Mouse (Mus musculus) heart, postnatal 36 days (tissue): ENCODE data around the gene Dab1. TPM values are rescaled to one million over a fixed set of nuclear protein-coding genes. Genes with fewer than 3 reads are reported as not detected.

ENCODE experiments used
- DNase-seq, 2 experiments: peaks; one replicate each; pipeline ENCODE4 v3.0.0; 2021 to 2022
- intact Hi-C: fragments of 180-260 bp; cut with DNase I; formaldehyde crosslinking; loops from one replicate; pipeline ENCODE4 v1.15.1; 2025
- total RNA-seq, 2 experiments: library from RNA; stranded (reverse); gene quantifications; 2 replicates each; pipeline ENCODE4 v1.2.3; 2021

The Dab1 gene
- total RNA-seq, 2 experiments from 2014 or later, result not detected

DNA sequence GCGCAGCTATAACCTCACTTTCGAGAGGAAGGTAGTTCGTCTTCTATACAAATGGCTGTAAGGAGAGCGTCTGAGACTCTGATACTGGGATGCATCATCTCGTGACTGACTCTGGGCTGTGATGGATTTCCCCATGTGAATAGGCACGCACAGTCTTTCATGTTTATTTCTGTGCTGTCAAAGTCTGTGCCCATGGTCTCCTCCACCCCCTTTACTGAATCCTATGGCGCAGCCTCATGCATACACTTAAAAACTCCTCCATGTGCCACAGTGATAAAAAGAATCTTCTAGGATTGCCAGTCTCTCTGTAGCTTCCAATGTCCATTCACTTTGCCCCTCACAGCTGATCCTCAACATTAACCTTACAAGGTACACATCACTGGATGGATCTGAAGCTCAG lies 1009.5 kb downstream of the Dab1 start:
- no peak for DNase-seq
- intact Hi-C loops, result no loop called here

DNA sequence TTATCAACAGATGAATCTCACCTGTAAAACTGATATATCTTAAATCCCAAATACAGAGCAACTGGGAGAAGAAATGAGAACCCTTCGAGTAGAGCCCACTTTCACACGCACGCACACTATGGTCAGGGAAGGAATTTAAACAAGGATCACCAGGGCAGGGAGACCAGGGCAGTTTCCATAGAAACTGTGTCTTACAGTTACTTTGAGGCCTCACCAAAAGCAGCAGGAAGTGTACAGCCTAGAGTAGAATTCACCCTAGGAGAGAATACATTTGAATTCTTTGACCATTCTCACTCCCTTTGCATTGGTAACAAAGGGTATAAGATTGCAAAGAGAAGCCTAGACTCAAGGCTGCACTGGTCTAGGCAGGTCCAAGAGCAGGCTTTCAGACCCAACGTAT lies 1017.9 kb downstream of the Dab1 start:
- DNase-seq, result no peak
- intact Hi-C loops, result no loop called here

DNA sequence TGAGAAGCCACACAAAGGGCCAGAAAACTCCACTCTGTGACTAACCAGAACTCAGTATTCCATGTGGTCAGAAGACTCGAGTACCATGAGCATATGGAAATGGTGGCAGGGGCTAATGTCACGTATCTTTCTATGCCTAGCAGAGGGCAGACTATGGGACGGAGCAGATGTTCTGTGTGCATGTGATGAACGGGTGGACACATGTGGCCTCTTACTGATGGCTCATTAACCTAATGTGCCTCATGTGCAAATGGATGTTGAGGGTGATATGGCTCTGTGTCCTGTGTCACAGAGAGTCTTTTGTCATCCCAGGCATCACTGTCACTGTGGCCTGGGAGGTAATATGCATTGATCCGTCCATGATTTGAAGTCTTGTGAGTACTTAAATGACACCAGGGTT lies 1021.5 kb downstream of the Dab1 start:
- intact Hi-C loops, result no loop called here

DNA sequence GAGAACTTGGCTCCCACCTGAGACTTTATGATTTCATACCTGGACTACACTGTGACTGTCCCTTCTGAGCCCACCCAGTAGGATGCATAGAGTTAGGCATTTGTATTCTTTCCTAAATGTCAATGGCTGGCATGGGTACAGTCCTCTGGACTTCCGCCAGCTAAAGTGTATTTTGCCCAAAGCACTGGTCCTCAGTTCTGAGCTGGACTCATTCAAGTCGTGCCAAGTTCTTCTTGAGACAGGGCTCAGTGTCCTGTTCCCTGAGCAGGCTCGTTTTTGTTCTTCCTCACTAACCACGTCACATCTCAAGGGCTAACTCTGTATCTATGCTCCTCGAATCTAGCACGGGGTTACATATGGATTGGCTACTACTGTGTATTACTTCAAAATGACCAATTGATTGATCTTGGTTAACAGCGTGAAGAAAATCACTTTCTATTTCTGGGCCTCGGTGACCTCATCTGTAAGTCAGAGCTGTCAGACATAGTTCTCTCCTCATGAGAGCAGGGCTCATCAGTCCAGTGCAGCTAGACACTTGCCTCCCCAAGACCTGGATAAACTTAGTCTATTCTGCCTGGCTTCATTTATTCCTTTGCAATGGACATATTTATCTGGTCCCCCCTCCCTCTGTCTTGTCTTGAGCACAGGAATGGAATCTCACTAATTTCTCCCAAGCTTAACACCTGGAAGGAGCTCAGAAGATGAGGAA lies 1023.8 kb downstream of the Dab1 start:
- no peak for DNase-seq
- intact Hi-C loops, result no loop called here

More for the DNA sequence above, 1021.5 kb downstream of the Dab1 start:
- no peak for DNase-seq

DNA sequence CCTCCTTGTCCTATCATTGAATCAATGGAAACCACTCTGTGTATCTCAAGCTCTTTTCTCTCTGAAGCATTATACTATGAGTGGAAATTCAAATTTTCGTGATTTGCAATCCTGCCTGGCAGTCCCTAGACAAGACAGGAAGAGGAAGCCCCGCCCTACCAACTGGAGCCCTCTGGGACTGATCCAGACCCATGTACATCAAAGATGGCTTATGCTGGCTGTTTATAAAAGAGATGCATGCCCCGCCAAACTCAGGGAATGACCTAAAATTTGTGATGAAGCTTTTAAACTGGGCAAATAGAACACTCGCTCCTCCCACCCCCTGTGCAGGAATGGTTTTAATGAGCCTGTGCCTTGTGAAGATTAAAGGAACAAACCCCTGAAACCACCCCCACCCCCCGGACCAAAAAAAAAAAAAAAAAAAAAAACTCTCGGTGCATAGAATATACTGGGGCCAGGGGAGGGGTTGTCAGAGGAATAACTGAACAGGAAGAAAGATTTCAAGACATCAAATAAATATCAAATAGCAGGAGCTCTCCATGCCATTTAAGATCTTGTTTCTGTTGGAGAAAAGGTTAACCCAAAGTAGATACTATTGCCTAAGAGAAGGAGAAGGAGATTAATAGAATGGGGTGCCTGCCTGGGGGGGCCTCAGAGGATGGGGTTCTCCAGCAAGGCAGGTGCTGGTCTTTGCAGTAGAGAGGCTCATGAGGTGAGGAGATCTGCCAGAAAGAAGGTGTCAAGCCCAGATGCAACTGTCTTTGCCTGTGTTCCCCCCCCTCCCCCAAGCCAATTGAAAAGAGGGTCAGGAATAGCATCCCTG lies 1024.6 kb downstream of the Dab1 start:
- intact Hi-C loops, result no loop called here
- DNase-seq, result no peak

DNA sequence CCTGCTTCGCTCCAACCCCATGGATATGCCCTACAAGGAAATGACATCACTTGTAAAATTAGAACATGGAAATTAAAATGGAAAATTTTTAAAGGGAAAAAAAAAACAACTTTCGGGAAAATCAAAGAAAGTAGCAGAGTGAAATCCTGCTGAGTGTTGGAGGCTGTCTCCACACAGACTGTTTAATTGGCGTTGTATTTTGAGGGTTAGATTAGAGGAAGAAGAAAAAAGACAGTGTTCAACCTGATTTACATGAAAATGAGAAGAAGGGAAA lies 1025.1 kb downstream of the Dab1 start:
- intact Hi-C loops, result no loop called here

DNA sequence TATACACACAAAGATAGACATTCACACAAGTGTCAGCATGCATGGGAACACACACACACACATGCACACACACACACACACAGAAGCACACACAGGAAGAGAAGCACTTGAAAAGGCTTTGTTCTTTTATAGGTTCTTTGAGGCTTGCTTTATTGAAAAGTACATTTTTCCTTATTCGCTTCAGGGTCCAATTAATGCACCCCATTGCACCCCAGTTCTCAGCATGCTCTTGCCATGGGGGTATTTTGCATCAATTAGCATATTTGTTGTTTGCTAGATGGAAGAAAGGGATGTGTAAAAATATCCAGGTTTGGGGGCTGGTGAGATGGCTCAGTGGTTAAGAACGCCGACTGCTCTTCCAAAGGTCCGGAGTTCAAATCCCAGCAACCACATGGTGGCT lies 1025.7 kb downstream of the Dab1 start:
- intact Hi-C loops, result no loop called here
- no peak for DNase-seq

More for the DNA sequence above, 1025.1 kb downstream of the Dab1 start:
- DNase-seq, result no peak

DNA sequence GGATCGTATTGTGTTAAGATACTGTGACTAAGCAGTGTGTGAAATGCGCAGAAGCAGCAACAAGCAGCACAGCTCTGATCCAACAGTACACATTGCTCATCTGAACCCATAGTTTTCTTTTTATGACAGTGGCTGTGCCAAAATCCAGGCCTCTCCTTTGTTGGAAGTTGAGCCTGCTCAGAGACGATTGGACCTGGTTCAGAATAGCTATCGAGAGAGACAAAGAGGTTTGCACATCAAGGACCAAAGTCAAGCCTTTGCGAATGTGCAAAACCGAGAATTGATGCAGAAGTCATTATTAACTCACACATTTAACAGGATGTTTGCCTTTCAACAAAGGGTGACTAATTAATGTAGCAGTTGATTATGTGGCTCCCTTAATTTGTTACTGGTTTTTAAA lies 1032.6 kb downstream of the Dab1 start:
- DNase-seq, result no peak
- intact Hi-C loops, result no loop called here

DNA sequence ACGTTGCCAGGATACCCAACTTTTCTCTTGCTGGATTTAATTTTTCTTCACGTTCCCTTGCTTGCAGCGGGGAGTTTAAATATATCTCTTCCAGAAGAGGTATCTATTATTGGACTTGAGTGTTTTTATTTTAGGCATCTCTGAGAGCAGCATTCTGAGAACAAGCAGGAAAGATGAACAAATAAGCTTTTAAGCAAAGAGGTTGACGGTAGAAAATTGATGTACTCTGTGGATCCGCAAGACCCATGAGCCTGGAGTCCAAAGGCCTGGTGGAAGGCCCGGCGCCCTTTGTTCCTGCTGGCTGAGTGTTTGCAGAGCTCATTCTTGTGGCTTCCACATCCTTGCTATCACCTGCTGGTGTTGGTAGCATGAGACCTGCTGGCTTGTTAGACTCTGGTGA lies 1037.6 kb downstream of the Dab1 start:
- peak in 1 of 2 experiments; percentile 7 for DNase-seq
- intact Hi-C loops, result no loop called here

DNA sequence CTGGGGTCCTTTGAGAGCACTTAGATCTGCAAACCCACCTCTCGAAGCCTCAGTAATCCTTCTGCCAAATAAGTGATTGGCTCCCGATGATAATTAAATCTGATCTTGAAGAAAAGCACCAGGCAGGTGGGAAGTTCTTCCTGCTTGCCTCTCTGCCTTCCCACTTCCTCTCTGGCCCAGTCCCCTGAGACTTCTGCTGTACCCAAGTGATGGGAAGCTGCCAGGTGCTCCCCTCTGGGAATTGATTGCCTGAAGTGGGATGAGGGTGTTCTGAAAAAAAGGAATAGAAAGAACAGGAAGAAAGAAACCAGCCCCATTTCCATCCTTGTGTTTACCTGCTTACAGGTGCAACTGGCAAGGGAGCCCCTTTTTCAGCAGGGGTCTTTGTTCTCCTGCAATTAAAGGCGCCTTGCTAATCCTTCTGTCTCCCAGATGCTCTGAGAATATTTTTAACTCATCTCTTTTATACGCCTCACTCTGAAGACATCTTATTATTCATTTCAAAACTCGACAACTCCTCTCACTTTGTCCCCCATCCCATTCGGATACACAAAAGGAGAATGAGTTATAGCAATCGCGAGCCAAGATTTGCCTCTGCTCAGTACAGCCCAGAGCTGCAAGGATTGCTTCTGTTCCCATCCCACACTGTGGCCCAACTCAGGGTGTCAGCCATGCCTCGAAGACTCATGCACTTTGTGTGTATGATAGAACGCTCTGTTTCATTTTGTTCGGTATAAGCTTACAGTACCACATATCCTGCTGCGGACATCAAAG lies 1043.9 kb downstream of the Dab1 start:
- no peak for DNase-seq
- intact Hi-C loops, result no loop called here

DNA sequence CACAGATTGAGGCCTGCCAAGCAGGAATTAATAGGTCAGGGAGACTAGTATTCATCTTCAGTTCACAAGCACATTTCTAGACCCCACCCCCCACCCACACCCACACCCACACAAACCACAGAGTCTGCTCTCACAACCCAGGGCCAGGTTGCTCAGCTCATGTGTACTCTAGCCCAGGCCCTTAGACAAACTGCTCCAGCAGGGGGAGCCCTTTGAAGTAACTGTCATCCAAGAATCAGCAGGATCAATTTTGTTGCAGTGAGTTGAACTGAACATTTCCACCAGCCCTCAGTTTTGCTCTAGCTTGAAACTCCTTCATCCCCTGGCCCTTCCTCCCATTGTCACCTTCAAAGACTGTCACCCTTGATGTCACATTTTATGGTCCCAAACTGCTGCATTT lies 1046.4 kb downstream of the Dab1 start:
- intact Hi-C loops, result loop anchor here (2.0 kb wide), 1 partner anchor 229 kb away; no protein-coding TSS in a partner anchor
- peak; percentile 6 to 23 for DNase-seq

DNA sequence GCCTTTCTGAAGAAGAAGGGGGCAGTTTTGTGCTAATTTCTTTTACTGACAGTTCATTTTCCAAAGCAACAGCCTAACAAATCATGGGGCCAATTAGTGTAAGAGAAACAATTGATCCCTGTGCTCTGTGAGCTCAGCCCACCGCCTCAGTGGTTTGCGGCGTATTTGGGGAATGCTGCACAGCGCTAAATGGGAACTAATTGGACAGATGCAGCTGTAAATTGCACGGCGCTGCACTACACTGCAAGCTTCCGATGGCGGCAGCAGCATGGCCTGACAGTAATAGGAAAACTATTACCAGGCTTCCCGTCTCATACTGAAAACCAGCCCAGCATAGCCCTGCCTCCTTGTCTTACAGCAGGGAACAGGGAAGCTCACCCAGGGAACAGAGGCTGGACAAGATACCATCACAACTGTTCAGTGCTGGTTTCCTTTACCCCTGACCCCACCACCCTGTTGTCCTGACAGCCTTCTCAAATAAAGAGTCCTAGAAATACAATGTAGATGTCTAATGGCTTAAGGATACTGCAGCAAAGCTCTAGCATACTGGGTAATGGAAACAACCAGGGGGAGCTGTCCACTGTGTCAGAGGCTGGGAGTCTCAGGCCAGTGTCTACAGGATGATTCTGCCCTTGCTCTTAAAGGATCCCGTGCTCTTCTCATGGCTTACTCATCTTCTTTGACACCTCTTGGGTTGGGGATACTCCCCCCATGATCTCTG lies 1047.8 kb downstream of the Dab1 start:
- intact Hi-C loops, result no loop called here

DNA sequence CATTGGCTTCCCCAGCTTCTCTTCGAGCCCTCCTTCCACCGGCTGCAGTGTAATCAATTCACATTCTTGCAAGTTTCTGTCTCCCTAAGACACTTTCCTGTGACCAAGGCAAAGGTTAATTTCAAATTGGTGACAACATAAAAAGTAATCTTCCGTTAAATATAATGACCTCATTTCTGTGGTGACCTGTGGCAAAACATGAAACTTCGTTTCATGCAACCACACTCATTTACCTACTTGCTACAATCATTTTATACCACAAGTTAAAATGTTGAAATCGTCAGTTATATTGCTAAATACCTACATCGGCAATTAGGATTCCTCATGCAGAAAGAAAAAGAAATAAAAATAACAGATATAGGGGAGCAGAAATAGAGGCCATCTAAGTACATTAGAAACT lies 1048.9 kb downstream of the Dab1 start:
- DNase-seq, result no peak
- intact Hi-C loops, result no loop called here

More for the DNA sequence above, 1047.8 kb downstream of the Dab1 start:
- no peak for DNase-seq

DNA sequence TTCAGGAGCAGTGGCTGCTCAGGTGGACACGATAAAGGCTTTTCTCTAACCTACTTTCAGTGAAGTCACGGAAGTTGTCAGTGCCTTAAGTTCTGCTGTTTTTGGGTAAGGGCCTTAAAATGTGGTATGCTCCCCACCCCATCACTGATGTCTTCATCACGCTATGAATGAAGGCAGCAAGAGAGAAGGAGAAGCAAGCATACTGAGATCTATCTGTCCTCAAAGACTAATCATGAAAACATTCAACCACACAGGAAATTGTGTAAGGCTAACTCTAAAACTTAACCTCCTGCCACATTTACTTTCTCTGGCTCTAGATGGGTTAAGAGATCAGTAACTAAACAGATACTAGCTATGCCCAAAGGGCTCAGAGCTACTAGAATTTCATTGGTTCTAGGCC lies 1050.2 kb downstream of the Dab1 start:
- intact Hi-C loops, result no loop called here
- no peak for DNase-seq

DNA sequence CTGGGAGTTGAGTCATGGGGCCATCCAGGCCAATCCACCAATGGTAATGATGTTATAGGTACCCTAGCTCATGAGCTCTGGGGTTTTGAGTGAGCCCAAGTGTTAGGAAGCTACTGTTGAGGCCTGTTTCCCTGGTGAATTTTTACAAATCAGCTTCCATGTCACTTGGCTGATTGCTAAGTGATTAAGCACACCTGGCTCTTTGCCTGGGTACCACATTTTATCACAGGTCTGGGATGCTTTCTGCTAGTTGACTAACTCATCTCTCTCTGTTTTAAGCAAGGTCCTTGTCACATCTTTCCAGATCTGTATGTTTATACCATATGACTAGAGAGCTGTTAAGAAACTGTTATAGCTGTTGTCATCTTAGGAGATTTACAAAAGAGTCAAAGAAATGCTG lies 1051.6 kb downstream of the Dab1 start:
- DNase-seq, result no peak
- intact Hi-C loops, result no loop called here

DNA sequence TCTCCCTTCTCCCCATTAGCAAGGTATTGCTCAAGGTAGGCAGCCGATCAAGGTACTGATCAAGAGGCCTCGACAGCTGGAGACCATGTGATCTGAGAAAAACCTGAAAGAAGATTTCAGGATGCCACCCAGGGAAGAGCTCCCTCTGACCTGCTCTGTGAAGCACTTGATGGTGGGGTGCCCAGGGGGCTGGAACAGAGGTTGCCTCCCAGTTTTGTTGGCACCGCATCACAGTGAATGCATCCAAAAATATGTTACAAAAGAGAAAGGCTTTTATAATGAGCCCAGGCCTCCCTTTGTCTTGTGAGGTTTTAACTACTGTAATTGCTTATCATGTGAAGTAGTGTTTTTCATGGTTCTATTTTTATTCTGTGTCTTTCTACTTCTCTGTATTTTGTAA lies 1054.2 kb downstream of the Dab1 start:
- DNase-seq, result no peak
- intact Hi-C loops, result no loop called here

DNA sequence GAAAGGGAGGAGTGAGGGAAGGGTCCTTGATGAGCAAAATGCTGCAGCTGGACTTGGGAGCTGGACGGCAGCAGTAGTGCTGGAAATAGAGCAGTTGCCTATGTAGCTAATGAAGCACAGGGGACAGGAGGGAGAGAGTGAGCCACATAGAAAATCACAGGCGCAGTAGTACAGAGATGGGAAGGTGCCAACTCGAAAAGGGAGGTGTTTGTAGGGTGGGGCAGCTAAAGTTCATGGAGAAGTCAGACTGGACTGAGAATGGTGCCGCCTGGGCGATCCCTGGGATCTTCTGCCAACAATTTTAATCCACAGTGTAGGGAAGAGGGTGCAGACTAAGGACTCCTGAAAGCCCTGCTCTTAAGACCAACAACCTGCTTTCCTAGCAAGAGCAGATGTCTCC lies 1055.5 kb downstream of the Dab1 start:
- no peak for DNase-seq
- intact Hi-C loops, result no loop called here

DNA sequence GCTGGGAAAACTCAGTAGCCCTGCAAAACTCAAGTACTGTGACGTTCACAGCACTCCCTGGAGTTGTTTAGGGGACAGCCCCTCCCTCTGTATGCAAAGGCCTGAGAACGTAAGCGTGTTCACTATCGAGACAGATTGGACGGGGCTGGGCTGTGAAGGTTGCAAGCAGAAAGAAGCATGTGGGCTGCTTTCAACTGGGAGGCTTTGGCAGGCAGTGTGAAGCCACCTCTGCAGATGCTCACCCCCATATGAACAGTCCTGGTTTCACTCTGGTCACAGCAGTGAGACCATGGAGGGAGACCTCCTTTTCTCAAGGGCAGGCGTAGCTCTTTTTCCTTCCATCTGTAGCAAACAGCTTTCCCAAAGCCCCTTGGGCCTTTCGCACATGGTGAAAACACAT lies 1059.1 kb downstream of the Dab1 start:
- intact Hi-C loops, result no loop called here

DNA sequence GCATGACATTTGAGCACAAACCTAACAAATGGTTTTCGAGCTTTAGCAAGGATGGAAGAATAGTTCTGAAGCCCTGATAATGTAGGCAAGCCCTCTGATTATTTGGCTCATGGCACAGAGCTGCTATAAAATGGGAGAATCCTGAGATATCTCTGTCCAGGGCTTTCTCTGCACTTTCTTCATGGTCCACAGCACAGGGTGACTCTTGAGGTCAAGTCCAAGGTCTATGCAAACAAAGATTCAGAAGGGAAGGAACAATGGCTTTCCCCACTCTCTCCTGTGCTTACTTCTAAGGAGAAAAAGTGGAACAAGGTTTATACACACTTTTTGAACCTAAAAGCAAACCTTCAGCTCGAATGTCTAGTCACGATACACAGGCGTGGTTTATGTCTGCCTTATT lies 1061.3 kb downstream of the Dab1 start:
- DNase-seq, result no peak
- intact Hi-C loops, result no loop called here

More for the DNA sequence above, 1059.1 kb downstream of the Dab1 start:
- DNase-seq, result no peak

DNA sequence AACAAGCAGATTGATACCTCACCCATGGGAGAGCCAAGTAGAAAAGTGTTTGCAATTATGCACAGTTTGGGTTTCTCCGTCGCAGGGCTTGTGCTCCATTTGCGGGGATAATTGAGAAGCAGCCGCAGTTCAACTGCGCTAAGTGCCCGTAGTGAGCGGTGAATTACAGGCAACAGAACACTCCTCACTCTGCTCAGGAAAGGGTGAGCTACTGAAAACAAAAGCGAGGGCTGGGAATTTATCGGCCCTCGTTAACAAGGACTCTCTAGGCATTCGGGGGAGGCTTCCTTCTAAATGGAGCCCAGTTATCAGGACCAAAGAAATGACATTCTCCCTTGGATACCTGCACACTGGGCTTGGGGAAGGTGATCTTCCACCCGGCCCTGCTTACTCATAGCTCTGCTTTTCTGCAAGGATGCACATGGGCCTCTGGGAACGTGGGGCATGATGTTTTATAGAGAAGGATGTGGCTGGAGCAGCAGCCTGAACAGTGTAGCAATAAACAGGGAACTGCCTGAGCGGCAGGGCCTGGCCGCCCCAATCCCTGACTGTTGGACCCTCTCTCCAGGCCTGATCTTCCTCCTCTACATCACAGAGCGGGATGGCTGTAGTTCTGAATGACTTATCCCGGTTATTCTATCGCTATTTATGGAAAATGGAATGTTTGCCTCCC lies 1067.1 kb downstream of the Dab1 start:
- DNase-seq, result no peak
- intact Hi-C loops, result no loop called here
